Mouse (Mus musculus) c-Kit-positive CD71-positive TER-119-positive erythroid progenitor cells, embryonic 14.5 days (primary cell): ENCODE data around the gene Pde6d.
"Not testable (repeated sequence)": the region's sequence is repeated elsewhere in the genome, so short reads cannot be mapped to it uniquely, and the experiment has no call there.

Experiments used
- DNase-seq: peaks from one replicate; pipeline ENCODE4 v3.0.0-alpha.2; 2013; ENCODE audit warnings: low spot score

Pde6d gene

DNA sequence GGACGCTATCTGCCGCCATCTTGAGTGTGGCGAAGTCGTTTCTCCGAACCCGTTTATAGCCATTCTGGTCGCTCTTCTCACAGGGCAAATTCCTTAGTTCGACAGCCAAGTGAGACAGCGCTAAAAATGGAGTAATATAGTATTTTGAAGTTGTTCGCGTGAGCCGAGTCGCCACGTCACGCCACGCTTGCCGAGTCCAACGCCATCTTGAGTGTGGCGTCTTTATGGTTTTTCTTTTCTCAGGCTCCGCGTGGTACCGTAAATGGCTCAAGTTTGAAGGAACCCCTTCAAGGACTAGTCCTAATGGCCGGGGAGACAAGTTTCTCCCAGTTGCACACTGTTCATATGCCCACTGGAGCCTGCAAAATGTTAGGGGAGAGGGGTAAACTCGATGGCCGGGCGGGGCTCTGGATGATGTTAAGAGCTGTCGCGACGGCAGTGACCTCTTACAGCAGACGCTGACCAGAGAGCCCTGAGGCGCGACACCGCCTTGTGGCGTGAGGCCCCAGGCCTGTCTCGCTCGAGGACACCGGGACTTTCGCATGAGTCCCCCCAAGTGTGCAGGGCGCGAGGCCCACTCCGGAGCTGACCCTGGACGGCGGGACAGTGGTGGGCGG, 56.8 kb downstream of the Pde6d start:
- no peak for DNase-seq

GRCm38 (mm10) chr1:86524619-86525498, 57.6 kb downstream of the Pde6d start:
- peak; percentile 99 for DNase-seq

GRCm38 (mm10) chr1:86523776-86524618, 58.4 kb downstream of the Pde6d start:
- DNase-seq: peak; percentile 74

DNA sequence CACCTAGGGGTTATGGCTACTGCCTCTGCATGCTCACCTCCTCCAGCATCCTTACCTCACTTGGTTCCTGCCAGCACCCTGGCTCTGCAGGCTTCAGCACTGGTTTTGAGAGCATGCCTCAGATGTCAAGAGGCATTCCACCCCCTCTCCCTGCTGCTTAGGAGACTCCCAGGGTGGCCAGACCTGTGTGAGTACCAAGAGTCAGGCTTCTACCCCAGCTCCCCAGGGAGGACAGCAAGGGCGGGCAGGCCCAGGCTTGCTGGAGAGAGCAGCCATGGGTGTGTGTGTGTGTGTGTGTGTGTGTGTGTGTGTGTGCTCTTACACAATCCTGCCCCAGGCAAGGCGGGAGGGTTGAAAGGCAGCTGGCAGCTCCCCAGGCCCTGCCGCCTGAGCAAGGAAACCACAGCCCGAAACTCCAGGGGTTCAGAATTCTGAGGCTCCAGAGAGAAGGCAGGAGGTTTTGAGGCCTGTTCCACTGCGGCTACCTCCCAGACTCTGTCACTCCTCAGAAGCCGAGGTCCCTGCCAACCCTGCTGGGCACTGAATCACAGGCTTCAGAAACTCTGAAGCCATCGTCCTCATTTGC, 60.0 kb downstream of the Pde6d start:
- DNase-seq: no peak

GRCm38 (mm10) chr1:86520361-86520760, 62.1 kb downstream of the Pde6d start:
- DNase-seq: no peak

DNA sequence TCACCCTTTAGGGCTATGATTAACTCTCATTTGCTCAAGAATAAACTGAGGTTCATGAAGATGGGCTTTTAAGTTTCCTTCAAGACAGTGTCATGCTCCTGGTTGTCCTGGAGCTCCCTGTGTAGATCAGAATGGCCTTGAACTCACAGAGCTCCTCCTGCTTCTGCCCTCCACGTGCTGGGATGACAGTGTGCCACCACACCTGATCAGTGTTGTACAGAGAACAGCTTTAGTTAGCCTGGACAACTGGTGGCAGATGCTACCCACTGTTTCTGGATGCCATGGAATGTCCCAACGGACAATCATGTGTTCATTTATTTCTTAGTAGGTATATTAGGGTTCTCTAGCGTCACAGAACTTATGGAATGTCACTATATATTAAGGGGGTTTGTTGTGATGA, 65.4 kb downstream of the Pde6d start:
- no peak for DNase-seq

GRCm38 (mm10) chr1:86515715-86516410, 66.6 kb downstream of the Pde6d start:
- no peak for DNase-seq

GRCm38 (mm10) chr1:86513031-86513430, 69.4 kb downstream of the Pde6d start:
- not testable (repeated sequence) for DNase-seq

DNA sequence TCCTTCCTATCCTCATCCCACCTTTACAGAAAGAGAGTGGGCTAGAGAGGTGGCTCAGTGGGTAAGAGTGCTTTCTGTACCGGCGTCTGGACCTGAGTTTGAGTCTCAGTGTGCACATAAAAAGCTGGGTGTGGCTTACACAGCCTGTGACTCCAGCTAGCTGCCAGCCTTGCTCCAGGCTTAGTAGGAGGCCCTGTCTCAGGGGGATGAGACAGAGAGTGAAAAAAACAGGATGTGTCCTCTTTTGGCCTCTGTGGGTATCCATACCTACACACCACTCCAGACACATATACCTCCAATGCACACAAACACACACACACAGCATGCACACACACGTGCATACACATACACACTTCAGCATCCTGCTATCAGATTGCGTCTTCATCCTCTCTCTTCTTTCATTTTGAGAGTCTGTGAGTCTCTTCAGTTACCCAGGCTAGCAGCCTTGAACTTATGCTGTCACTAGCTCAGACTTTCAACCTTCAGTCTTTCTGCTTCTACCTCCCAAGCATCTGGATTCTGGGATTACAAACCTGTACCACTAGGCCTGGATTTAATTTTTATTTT, 70.2 kb downstream of the Pde6d start:
- DNase-seq: no peak

DNA sequence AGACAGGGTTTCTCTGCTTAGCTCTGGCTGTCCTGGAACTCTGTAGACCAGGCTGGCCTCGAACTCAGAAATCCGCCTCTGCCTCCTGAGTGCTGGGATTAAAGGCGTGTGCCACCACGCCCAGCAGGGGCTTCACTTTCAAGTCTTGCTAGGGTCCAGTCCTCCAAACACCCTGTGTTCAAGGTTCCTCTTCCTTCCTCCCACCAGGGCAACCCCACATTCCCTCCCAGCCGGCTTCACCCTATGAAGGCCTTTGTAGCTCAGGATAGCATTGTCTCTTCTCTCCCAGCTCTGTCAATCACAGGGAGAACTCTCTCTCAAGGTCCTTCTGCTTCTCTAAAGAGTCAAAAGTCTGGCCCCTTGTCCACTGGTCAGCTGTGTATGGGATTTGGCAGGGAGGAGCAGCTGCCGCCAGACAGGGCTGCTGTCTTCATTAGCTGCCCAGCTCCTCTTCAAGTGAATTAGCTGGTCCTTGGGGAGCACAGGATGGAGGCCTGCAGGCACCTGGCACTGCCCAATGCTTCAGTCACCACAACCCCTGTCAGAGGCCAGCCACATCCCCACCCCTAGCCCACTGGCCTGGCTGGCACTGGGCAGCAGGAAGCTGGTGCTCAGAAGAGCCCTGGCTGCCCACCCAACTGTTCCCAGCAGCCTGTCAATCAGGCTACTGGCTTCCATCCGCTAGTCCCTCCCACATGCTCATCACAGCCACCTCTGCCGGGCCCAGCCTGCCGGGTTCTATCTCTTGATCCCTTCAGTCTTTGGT, 71.6 kb downstream of the Pde6d start:
- DNase-seq: no peak

GRCm38 (mm10) chr1:86510266-86510665, 72.2 kb downstream of the Pde6d start:
- no peak for DNase-seq

DNA sequence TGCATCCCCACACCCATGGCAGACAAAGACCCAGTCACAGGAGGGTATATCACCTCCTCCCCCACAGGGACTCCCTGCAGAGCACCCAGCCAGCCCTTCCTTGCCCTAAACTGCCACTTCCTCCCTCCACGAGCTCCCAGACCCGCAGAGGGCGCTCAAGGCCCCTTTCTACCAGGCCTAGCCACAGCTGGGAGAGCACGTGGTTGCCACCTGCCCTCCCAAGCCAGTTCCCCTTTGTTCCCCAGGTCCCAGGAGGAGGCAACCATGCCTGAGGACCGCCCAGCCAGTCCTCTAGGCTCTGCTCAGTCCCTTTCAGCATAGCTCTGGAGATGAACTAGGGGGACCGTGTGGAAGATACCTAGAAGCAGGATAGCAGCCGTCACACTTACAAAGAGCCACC, 73.0 kb downstream of the Pde6d start:
- peak; percentile 80 for DNase-seq

GRCm38 (mm10) chr1:86507866-86508265, 74.6 kb downstream of the Pde6d start:
- DNase-seq: no peak

DNA sequence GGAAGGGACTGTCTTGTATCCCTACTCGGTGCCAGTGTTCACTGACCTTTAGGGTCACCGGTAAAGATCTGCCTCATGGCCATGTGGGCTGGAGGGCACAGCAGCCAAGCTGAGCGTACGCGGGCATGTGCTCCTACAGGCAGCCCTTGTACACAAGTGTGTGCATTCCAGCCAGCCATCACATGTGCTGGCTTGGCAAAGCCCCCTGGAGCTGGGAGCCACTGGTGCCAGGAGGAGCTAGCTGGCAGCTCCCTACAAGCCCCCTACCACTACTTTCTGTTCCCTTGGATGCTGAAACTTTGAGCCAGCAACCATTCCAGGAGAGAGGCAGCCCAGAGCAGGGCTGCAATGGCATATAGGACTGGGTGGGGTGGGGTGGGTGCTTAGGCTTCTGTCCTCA, 76.0 kb downstream of the Pde6d start:
- no peak for DNase-seq

DNA sequence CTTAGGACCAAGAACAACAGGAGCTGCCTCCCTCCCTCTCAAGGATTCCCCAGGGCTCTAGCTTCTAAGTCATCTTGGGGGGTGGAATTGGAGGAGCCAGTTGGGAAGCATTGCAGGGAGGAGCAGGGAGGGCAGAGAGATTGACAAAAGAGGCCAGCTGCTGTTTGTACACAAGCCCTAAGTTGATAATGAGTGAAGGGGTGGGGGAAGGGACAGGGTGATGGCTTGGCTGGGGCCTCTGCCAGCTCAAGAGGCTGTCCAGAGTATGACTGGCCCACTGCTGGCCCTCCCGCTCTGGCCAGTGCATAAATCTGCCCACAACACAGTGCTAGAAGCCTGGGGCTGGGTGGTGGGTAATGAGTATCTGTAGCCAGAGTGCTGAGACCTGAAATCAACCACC, 77.0 kb downstream of the Pde6d start:
- DNase-seq: no peak

DNA sequence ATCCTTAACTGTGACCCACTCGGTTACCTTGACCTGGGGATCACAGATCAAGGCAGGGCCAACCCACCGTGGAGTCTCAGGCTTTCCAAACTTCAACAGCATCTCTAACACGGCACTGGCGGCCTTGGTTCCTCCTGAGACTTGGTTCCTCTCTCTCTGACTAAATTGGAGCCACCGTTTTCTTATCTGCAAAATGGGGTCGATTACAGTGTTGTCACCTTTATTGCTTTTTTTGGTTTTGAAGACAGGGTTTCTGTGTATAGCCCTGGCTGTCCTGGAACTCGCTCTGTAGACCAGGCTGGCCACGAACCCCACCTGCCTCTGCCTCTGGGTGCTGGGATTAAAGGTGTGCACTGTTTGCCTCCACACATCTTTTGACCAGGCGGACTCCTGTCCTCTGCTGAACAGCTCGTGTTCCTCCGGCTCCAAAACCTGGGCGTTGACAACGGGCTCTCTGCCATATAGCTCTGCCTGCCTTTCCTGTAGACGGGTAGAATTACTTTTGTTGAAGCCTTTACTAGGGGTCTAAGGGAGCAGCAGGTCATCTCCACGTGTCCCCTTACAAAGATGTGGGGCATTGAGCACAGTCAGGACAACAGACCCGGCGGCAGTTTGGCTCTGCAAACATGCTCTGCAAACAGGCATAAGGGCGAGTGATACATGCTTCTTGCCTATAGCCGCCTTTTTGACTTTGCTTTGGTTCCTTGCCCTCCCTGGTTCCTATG, 77.6 kb downstream of the Pde6d start:
- DNase-seq: no peak

DNA sequence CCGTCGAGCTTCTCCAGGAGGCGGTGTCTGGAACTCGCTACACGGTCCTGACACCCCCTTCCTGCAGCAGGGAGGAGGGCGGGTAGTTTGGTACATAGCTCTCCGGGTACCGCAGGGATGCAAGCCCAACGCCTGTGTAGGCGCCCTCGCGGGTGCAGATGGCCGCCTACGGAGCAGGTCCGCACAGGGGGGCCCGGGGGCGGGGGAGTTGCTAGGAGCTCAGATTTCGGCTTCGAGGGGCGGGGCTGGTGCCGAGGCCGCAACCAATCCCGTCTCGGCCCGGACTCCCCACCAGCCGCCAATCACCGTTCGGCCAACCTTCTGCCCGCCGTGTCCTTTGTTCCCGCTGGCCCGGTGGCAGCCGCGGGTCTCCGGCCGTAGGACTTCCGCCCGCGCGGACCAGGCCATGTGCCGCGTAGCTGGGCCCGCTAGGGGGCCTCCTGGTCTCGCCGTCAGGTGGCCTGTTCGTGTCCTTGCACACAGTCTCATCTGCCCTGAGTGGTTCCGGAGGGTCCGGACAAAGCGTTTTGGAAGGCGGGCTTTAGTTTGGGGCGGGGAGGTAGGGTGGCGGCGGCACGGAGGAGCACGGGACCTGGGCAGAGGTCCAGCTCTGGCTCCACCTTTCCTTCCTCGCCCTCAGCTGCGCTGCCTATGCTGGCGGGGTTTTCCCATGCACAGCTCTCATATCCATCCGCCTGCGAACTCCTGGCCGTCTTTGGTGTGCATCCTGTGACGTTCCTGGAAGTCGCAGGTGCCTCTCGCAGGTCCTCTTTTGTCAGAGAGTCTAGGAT, 78.3 kb downstream of the Pde6d start:
- peak; percentile 69 for DNase-seq

GRCm38 (mm10) chr1:86503165-86503747, 79.2 kb downstream of the Pde6d start:
- no peak for DNase-seq
